Mouse (Mus musculus) cerebellum, adult 2 months (tissue): ENCODE data around the gene Ihh.

Experiments used
- CTCF ChIP-seq: fragments of 200-500 bp; IDR thresholded peaks from 2 replicates; pipeline ENCODE4 v1.5.1; 2011; ENCODE audit warnings: low read depth, mild to moderate bottlenecking, control low read depth, low read length, moderate library complexity, borderline replicate concordance; ENCODE audit not compliant: insufficient read depth
- POLR2A ChIP-seq: fragments of 200-500 bp; IDR thresholded peaks from 2 replicates; pipeline ENCODE4 v1.6.1; 2011; ENCODE audit warnings: low read length, control low read depth, borderline replicate concordance; ENCODE audit not compliant: insufficient read depth

DNA sequence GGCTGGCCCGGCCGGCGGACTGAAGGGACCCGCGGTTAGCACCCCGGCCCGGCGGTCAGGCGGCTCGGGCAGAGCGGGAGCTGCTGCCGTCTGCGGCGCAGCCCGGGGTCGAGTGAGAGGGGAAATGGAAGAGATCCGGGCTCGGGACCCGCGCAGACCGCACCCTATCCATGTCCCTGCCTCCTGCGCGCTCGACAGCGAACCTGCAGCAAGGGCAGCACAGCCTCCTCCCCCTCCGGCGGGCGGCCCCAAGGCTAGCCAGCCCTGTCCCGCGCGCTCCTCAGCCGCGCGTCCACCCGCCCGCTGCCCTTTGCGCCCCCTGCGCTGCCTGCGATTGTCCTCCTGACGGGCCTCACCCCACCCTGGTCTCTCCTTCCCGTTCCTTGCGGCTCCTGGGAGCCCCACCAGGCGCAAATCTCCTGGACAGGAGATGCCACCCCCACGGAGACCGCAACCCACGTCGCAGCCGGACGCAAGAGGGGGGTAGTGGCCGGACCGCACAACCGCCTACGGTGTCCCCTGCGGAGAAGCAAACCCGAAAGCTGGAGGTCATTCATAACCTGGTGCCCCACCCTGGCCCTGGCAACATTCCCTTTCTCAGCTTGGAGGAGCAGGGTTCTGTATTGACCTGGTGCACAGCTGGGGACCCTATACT, at the start of gene Ihh:
- TF ChIP-seq CTCF, result no peak
- no peak for TF ChIP-seq POLR2A
